Mouse (Mus musculus) midbrain, embryonic 16.5 days (tissue): Measurements from ENCODE around the gene Vmn1r40. TPM values are rescaled to one million over a fixed set of nuclear protein-coding genes. Genes with fewer than 3 reads are reported as not detected.

Experiments
- ATAC-seq: fragments of 200-750 bp; cut with Nextera tagmentation; 2 replicates; pipeline ENCODE4 v1.8.0; 2017; ENCODE audit warnings: moderate TSS enrichment
- H3K27ac ChIP-seq: fragments of 300-500 bp; sonication (generic); 2 replicates; pipeline ENCODE4 v1.5.1; 2014; ENCODE audit warnings: mild to moderate bottlenecking, low read length, mixed read lengths
- H3K27me3 ChIP-seq: fragments of 300-500 bp; sonication (generic); 2 replicates; pipeline ENCODE4 v1.6.1; 2014; ENCODE audit warnings: low read depth, low read length, mixed read lengths; ENCODE audit not compliant: control insufficient read depth, insufficient read depth
- H3K36me3 ChIP-seq: fragments of 300-500 bp; sonication (generic); 2 replicates; pipeline ENCODE4 v1.6.1; 2014; ENCODE audit warnings: mild to moderate bottlenecking, low read length, moderate library complexity, mixed read lengths; ENCODE audit not compliant: control insufficient read depth, insufficient read depth
- H3K4me1 ChIP-seq: fragments of 300-500 bp; sonication (generic); 2 replicates; pipeline ENCODE4 v1.6.1; 2014; ENCODE audit warnings: mild to moderate bottlenecking, low read length, mixed read lengths; ENCODE audit not compliant: control insufficient read depth, insufficient read depth
- H3K4me2 ChIP-seq: fragments of 300-500 bp; sonication (generic); 2 replicates; pipeline ENCODE4 v1.6.1; 2014; ENCODE audit warnings: mild to moderate bottlenecking, low read length, mixed read lengths
- H3K4me3 ChIP-seq: fragments of 300-500 bp; sonication (generic); 2 replicates; pipeline ENCODE4 v1.5.1; 2014; ENCODE audit warnings: low read depth, mild to moderate bottlenecking, low read length, moderate library complexity, mixed read lengths
- H3K9ac ChIP-seq: fragments of 300-500 bp; sonication (generic); 2 replicates; pipeline ENCODE4 v1.6.1; 2014; ENCODE audit warnings: low read depth, low read length, mixed read lengths
- H3K9me3 ChIP-seq: fragments of 300-500 bp; sonication (generic); replicated peaks from 2 replicates; pipeline ENCODE4 v1.6.1; 2014; ENCODE audit warnings: mild to moderate bottlenecking, low read length, mixed read lengths; ENCODE audit not compliant: control insufficient read depth, poor library complexity, severe bottlenecking
- WGBS: fragments of 180-500 bp; shearing (Covaris S2); extraction: QIAGEN DNeasy Blood & Tissue Kit; methylation state at CpG from one replicate; pipeline ENCODE4 v1.1.7; 2014; 5-methylcytosine and 5-hydroxymethylcytosine counted together
- polyA plus RNA-seq: library from polyadenylated mRNA; unstranded; fragments of >200 nt; fragmentation: Nextera tagmentation; extraction: Ambion mirVana; gene quantifications from 2 replicates; pipeline ENCODE4 v1.2.1, GENCODE M21; 2015

Gene Vmn1r40
- polyA plus RNA-seq, 1 experiment from 2014 or later = not detected

GRCm38 (mm10) chr6:89706624-89707023 lies 716 bp upstream of the Vmn1r40 start:
- Histone ChIP-seq H3K4me1 (no peaks in the 10 kb centered on the region), H3K4me3 (no peak overlapping the region), H3K4me2 (no peak overlapping the region), H3K9ac (no peak overlapping the region), H3K27ac (no peak overlapping the region), H3K27me3 (no peaks in the 10 kb centered on the region), H3K9me3 (no peaks in the 10 kb centered on the region), H3K36me3 (no peaks in the 10 kb centered on the region)
- WGBS = 72% methylated on average over 2 of the region's 2 CpGs
- ATAC-seq = no peak

GRCm38 (mm10) chr6:89718051-89718450 lies 10.7 kb downstream of the Vmn1r40 start:
- H3K9me3 ChIP-seq = no peaks in the 10 kb centered on the region
- H3K27me3 ChIP-seq = no peaks in the 10 kb centered on the region
- ATAC-seq = no peak
- H3K4me2 ChIP-seq = no peak overlapping the region
- H3K4me3 ChIP-seq = no peak overlapping the region
- no peaks in the 10 kb centered on the region for H3K4me1 ChIP-seq
- H3K27ac ChIP-seq = no peak overlapping the region
- no peaks in the 10 kb centered on the region for H3K36me3 ChIP-seq
- H3K9ac ChIP-seq = no peak overlapping the region

DNA sequence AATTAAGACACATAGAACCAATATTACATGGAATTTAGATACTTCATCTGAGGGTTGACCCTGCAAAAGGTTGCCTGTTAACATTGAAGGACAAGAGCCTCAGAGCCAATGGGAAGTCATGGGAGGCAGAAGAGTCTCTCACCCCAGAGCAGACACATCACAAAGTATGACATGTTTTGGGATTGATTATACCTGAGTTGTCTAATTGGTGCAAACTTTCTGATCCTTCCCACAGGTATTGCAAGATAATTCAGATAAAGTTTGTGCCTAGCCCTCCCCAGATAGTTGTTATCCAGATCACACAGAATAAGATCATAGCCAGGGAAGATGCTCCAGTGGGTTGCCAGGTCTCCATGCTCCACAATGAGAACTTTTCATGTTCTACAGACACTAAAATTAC lies 33.1 kb downstream of the Vmn1r40 start, which contains the start of gene Vmn1r41:
Gene Vmn1r41, plus strand, starts transcription at position 301 of the 400 bp plus-strand sequence.
- Histone ChIP-seq H3K4me3 (no peak within 1 kb of the TSS), H3K27ac (no peak within 1 kb of the TSS), H3K27me3 (no peaks in the 10 kb centered on the region), H3K4me1 (no peaks in the 10 kb centered on the region), H3K4me2 (no peak within 1 kb of the TSS), H3K36me3 (no peaks in the 10 kb centered on the region), H3K9me3 (peaks cover 4% of the 10 kb centered on the region; the same call in 1 of the 2 replicates), H3K9ac (no peak within 1 kb of the TSS)
- no peak for ATAC-seq

- no peak overlapping the region for H3K4me2 ChIP-seq
- no peak overlapping the region for H3K4me3 ChIP-seq
- no peaks in the 10 kb centered on the region for H3K4me1 ChIP-seq
- ATAC-seq = no peak
- no peaks in the 10 kb centered on the region for H3K27me3 ChIP-seq
- H3K27ac ChIP-seq = no peak overlapping the region
- peaks cover 4% of the 10 kb centered on the region; the same call in 1 of the 2 replicates for H3K9me3 ChIP-seq
- no peaks in the 10 kb centered on the region for H3K36me3 ChIP-seq
- H3K9ac ChIP-seq = no peak overlapping the region
Observed at GRCm38 (mm10) chr6:89742811-89743210, 35.5 kb downstream of the Vmn1r40 start.

Other genes with a start within 250 kb of the Vmn1r40 start
- gene Chchd6, start 111.9 kb upstream of the Vmn1r40 start, polyA plus RNA-seq = 170 and 191 TPM in 2 replicates
- 15.4 and 15.5 TPM in 2 replicates for gene Txnrd3, start 63.6 kb upstream of the Vmn1r40 start, polyA plus RNA-seq
- gene Vmn1r41, start 33.2 kb downstream of the Vmn1r40 start, polyA plus RNA-seq = not detected in 2 replicates
- gene Vmn1r42, start 168.9 kb downstream of the Vmn1r40 start, polyA plus RNA-seq = not detected in 2 replicates
- 0.01 TPM in 1 of 2 replicates, not detected in the other for gene Vmn1r43, start 168.9 kb downstream of the Vmn1r40 start, polyA plus RNA-seq
- not detected in 2 replicates for gene Vmn1r44, start 176.1 kb downstream of the Vmn1r40 start, polyA plus RNA-seq
- gene Vmn1r45, start 233.1 kb downstream of the Vmn1r40 start, polyA plus RNA-seq = not detected in 2 replicates